Mouse (Mus musculus) limb, embryonic 11.5 days (tissue): ENCODE results near the gene Ell2. TPM values are rescaled to one million over a fixed set of nuclear protein-coding genes. Genes with fewer than 3 reads are reported as not detected.
A peak's percentile ranks its signal among the peaks of the same experiment; 100 is the strongest.
"Not testable (repeated sequence)": the region's sequence is repeated elsewhere in the genome, so short reads cannot be mapped to it uniquely, and the experiment has no call there.

Experiments
- ATAC-seq: fragments of 200-750 bp; cut with Nextera tagmentation; 2 replicates; pipeline ENCODE4 v1.8.0; 2017; ENCODE audit warnings: low read depth; ENCODE audit not compliant: insufficient number of reproducible peaks, low FRiP score, low TSS enrichment
- DNase-seq: peaks from one replicate; pipeline ENCODE4 v3.0.0-alpha.2; 2015; ENCODE audit warnings: low spot score
- H3K27ac ChIP-seq: fragments of 300-500 bp; sonication (generic); replicated peaks from 2 replicates; pipeline ENCODE4 v1.5.1; 2014; ENCODE audit warnings: low read depth, mild to moderate bottlenecking, low read length
- H3K27me3 ChIP-seq: fragments of 300-500 bp; sonication (generic); 2 replicates; pipeline ENCODE4 v1.6.1; 2014; ENCODE audit warnings: mild to moderate bottlenecking, low read length, mixed read lengths; ENCODE audit not compliant: control insufficient read depth, insufficient read depth
- H3K36me3 ChIP-seq: fragments of 300-500 bp; sonication (generic); 2 replicates; pipeline ENCODE4 v1.6.1; 2014; ENCODE audit warnings: mild to moderate bottlenecking, low read length, moderate library complexity, mixed read lengths; ENCODE audit not compliant: control insufficient read depth, insufficient read depth
- H3K4me1 ChIP-seq: fragments of 300-500 bp; sonication (generic); 2 replicates; pipeline ENCODE4 v1.6.1; 2014; ENCODE audit warnings: low read length, mixed read lengths; ENCODE audit not compliant: control insufficient read depth, insufficient read depth
- H3K4me2 ChIP-seq: fragments of 300-500 bp; sonication (generic); 2 replicates; pipeline ENCODE4 v1.6.1; 2014; ENCODE audit warnings: low read depth, mild to moderate bottlenecking, moderate library complexity; ENCODE audit not compliant: severe bottlenecking
- H3K4me3 ChIP-seq: fragments of 300-500 bp; sonication (generic); 2 replicates; pipeline ENCODE4 v1.5.1; 2014; ENCODE audit warnings: low read depth, low read length
- H3K9ac ChIP-seq: fragments of 300-500 bp; sonication (generic); 2 replicates; pipeline ENCODE4 v1.6.1; 2014; ENCODE audit warnings: mild to moderate bottlenecking, low read length
- H3K9me3 ChIP-seq: fragments of 300-500 bp; sonication (generic); 2 replicates; pipeline ENCODE4 v1.6.1; 2016; ENCODE audit warnings: low read length; ENCODE audit not compliant: control insufficient read depth
- WGBS: fragments of 180-500 bp; shearing (Covaris S2); extraction: QIAGEN DNeasy Blood & Tissue Kit; methylation state at CpG from one replicate; pipeline ENCODE4 v1.1.7; 2014; 5-methylcytosine and 5-hydroxymethylcytosine counted together
- polyA plus RNA-seq: library from polyadenylated mRNA; unstranded; fragments of >200 nt; fragmentation: Nextera tagmentation; extraction: Ambion mirVana; gene quantifications from 2 replicates; pipeline ENCODE4 v1.2.1, GENCODE M21; 2014

The Ell2 gene
- polyA plus RNA-seq, 1 experiment from 2014 or later = 4.8 TPM

DNA sequence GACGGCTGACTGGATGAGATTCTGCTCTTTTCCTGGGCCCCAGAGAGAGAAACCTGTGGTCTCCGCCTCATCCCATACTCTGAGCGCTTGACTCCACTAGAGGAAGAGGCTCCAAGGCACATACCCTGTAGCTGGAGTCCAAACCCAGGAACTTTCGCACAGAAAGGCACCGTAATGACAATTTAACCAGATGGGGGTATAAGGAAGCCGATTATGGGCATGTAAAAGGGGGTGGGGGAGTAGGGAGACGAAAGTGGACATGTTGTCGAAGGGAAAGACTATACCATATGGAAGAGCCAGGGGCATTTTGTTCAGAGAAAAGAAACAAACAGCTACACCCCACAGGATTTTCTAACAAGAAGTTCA is 2.1 kb downstream of the Ell2 start:
- peak overlapping the region; percentile 69 for H3K4me2 ChIP-seq
- H3K27ac ChIP-seq = no peak overlapping the region
- H3K4me1 ChIP-seq = no peaks in the 10 kb centered on the region
- ATAC-seq = no peak
- H3K36me3 ChIP-seq = no peaks in the 10 kb centered on the region
- H3K9ac ChIP-seq = peak overlapping the region; percentile 74
- H3K4me3 ChIP-seq = peak overlapping the region; percentile 66
- no peak for DNase-seq
- H3K9me3 ChIP-seq = no peaks in the 10 kb centered on the region
- 8% methylated on average over 8 of the region's 8 CpGs for WGBS
- H3K27me3 ChIP-seq = peaks cover 12% of the 10 kb centered on the region

DNA sequence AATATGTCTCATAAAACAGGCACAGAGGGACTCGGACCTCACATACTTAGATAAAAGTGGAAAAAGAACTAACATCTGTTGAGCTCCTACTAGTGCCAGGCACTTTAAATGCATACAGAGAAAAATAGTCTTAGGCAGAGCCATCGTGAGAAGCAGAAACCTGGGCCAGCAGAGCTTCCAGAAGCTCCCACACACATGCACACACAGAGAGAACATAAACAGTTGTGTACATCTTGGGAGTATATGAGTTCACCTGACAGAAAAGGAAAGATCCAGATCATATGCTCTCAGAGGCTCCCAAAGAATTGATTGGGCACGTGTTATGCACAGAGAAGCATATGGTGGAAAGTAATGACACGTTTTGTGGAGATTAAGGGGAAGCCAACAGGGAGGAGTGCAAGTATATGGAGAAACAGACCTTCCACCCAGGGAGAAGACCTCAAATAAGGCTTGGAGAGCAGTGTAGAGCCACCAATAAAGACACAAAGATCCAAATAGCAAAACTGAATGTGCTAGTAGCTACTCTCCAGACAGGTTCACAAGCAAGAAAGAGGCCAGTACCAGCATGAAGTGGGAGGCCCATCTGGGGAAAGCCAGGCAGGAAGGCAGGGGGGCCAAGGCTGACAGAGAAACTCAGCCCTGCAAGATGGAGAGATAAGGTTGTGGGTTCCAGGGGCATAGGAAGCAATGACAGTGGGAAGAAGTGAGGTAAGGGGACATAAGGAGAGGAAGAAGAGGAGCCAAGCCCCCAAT is 2.6 kb downstream of the Ell2 start:
- peaks cover 12% of the 10 kb centered on the region for H3K27me3 ChIP-seq
- H3K9ac ChIP-seq = no peak overlapping the region
- DNase-seq (no peak), ATAC-seq (no peak)
- H3K4me3 ChIP-seq = peak overlapping the region; percentile 66
- H3K36me3 ChIP-seq = no peaks in the 10 kb centered on the region
- 47% methylated on average over 4 of the region's 4 CpGs for WGBS
- peak overlapping the region; percentile 22; the same call in 1 of the 2 replicates for H3K4me2 ChIP-seq
- no peaks in the 10 kb centered on the region for H3K9me3 ChIP-seq
- H3K27ac ChIP-seq = no peak overlapping the region
- H3K4me1 ChIP-seq = no peaks in the 10 kb centered on the region

GRCm38 (mm10) chr13:75710152-75710551 is 3.6 kb downstream of the Ell2 start:
- DNase-seq (no peak), ATAC-seq (no peak)
- Histone ChIP-seq H3K27me3 (peaks cover 12% of the 10 kb centered on the region), H3K36me3 (no peaks in the 10 kb centered on the region), H3K27ac (no peak overlapping the region), H3K4me3 (no peak overlapping the region), H3K4me1 (no peaks in the 10 kb centered on the region), H3K9ac (no peak overlapping the region), H3K9me3 (no peaks in the 10 kb centered on the region), H3K4me2 (no peak overlapping the region)
- WGBS = 80% methylated on average over 6 of the region's 6 CpGs

DNA sequence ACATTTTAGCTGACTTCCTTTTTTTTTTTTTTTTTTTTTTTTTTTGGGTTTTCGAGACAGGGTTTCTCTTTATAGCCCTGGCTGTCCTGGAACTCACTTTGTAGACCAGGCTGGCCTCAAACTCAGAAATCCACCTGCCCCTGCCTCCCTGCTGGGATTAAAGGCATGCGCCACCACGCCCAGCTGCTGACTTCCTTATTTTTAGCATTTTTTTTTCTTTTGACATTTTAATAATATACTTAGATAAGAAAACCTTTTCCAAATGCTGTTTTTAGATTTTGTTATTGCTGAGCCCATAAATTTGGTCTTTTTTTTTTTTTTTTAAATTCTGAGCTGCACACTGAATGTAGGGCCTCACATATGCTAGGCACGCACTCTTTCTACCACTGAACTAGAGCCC is 5.0 kb downstream of the Ell2 start:
- H3K9ac ChIP-seq, H3K4me3 ChIP-seq, H3K27ac ChIP-seq, H3K9me3 ChIP-seq, H3K4me1 ChIP-seq, ATAC-seq, H3K4me2 ChIP-seq, H3K36me3 ChIP-seq, DNase-seq: not testable (repeated sequence)
- WGBS = 95% methylated on average over 3 of the region's 4 CpGs
- H3K27me3 ChIP-seq = peaks cover 12% of the 10 kb centered on the region

- not testable (repeated sequence) for H3K36me3 ChIP-seq, H3K9me3 ChIP-seq, DNase-seq, H3K27ac ChIP-seq, H3K9ac ChIP-seq, H3K4me3 ChIP-seq, ATAC-seq, H3K4me2 ChIP-seq, H3K4me1 ChIP-seq
- peaks cover 12% of the 10 kb centered on the region for H3K27me3 ChIP-seq
- WGBS = 86% methylated on average over 3 of the region's 5 CpGs
These were observed 6.0 kb downstream of the Ell2 start for GRCm38 (mm10) chr13:75712544-75712943.

- DNase-seq (no peak), ATAC-seq (no peak)
- no peak overlapping the region for H3K4me2 ChIP-seq
- no peak overlapping the region for H3K27ac ChIP-seq
- no peak overlapping the region for H3K4me3 ChIP-seq
- no peaks in the 10 kb centered on the region for H3K4me1 ChIP-seq
- WGBS = 87% methylated on average over 6 of the region's 6 CpGs
- no peak overlapping the region for H3K9ac ChIP-seq
- H3K27me3 ChIP-seq = peaks cover 2% of the 10 kb centered on the region
- H3K36me3 ChIP-seq = no peaks in the 10 kb centered on the region
- H3K9me3 ChIP-seq = no peaks in the 10 kb centered on the region
These were observed 7.8 kb downstream of the Ell2 start for GRCm38 (mm10) chr13:75714407-75714806.

DNA sequence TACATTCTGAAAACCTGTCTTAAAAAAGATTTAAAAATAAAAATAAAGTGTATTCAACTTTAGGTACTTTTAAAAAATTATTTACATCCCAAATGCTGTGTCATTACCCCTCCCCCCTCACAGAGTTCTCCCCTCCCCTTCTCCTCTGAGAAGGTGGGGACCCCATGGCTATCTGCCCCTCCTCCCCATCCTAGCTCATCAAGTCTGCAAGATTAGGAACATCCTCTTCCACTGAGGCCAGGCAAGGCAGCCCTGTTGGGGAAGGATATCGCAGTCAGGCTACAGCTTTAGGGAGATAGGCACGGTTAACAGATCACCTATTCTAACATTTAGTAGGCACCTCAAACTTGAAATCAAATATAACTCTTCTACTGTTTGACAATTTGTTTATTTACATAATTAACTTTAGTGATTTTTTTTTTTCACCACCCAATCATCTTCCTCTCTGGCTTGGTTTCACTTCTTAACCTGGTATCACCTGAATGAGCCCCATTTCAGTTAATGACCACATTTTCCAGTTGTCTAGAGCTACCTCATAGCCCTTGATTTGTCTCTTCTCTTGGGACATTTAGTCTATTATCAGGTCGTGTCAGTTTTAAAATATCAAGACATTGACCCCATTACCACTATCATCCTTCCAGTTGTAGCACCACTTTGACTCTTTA is 11.2 kb downstream of the Ell2 start:
- Histone ChIP-seq H3K9ac (no peak overlapping the region), H3K4me2 (no peak overlapping the region), H3K36me3 (no peaks in the 10 kb centered on the region), H3K9me3 (no peaks in the 10 kb centered on the region), H3K4me1 (no peaks in the 10 kb centered on the region), H3K4me3 (no peak overlapping the region), H3K27ac (no peak overlapping the region), H3K27me3 (no peaks in the 10 kb centered on the region)
- WGBS = 60% methylated on average over 3 of the region's 3 CpGs
- no peak for ATAC-seq
- DNase-seq = no peak

- Histone ChIP-seq H3K9me3 (no peaks in the 10 kb centered on the region), H3K9ac (no peak overlapping the region), H3K36me3 (no peaks in the 10 kb centered on the region), H3K27me3 (no peaks in the 10 kb centered on the region), H3K4me3 (no peak overlapping the region), H3K4me2 (no peak overlapping the region), H3K27ac (no peak overlapping the region), H3K4me1 (no peaks in the 10 kb centered on the region)
- no peak for ATAC-seq
- DNase-seq = no peak
These were observed 11.8 kb downstream of the Ell2 start for GRCm38 (mm10) chr13:75718376-75718775.
